Mouse (Mus musculus) kidney, adult 9 months (tissue): ENCODE results near the gene Cdk11b.

Experiments
- DNase-seq: peaks from one replicate; pipeline ENCODE4 v3.0.0; 2022

Cdk11b gene

DNA sequence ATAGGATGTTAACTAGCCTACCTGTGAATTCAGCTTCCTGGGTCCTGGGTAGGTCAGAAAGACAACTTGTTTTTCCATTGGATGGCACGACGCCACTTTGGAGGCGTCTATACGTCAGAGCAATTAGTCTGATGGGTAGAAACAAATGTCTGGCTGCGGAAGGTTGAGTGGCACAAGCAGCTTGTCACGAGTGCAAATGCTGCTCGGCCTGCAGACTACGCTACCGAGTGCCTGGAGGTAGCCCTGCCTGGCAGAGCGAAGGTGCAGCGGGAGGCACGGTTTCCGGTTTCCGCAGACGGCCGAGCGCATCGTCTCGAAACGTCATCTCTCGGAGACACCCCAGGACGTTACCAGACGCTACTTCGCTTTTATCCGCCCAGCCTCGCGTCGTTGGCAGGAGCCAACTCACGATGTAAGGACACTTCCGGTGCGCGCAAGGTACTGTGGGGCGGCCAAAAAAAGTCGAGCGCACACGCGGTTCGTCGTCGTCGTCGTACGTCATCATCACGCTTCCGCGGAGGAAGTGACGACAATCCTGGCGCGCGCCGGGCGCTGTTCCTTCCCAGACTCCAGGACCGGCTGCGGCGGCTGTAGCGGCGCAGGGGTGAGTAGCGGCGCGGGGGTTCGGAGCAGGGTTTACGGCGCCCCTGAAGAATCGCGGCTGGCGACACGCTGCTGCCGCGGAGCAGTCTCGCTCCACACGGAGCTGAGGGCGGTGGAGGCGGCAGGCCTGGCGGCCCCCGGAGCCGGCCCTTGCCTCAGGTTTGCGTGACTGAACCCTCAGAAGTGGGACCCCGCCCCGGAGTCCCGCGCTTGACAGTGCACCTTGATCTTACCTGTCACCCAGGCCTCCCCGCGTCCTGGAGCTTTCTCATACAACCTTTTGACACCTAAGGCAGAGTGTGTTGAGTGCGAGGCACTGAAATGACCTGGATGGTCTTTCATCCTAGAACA, at the start of gene Cdk11b:
Gene Cdk11b, plus strand, starts transcription at position 517 of the 954 bp plus-strand sequence.
- DNase-seq: peak; percentile 97

DNA sequence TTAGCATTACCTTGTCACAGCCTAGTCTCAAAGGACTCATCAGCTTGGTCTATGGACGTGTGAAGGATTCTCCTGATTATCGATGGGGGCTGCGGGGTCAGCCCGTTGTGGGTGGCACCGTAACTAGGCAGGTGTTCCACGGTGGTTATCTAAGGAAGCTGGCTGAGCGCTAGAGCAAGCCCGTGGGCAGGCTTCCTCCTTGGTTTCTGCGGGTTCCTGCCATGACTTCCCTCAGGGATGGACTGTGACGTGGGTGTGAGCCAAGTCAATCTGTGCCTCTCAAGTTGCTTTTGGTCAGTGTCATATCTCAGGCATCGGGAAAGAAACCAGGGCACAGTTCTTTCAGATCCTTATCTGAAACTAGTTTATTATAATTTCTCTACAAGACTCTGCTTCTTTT, 49.7 kb upstream of the Cdk11b start:
- no peak for DNase-seq

DNA sequence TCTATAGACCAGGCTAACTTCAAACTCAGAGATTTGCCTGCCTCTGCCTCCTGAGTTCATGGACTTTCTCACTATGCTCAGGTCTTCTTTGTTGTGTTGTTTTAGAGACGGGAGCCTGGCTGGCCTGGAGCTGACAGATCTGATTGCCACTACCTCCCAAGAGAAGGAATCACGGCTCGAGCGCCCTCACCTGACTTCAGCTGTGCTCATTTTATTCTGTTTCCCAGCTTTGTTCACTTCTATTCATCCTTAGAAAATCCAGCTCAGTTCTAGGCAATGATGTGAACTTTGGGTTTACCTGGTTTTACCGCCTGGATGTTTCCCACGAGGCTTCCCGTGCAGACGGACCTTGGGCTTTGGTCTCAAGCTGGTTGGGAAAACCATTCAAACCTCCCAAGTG, 49.1 kb upstream of the Cdk11b start:
- DNase-seq: no peak

DNA sequence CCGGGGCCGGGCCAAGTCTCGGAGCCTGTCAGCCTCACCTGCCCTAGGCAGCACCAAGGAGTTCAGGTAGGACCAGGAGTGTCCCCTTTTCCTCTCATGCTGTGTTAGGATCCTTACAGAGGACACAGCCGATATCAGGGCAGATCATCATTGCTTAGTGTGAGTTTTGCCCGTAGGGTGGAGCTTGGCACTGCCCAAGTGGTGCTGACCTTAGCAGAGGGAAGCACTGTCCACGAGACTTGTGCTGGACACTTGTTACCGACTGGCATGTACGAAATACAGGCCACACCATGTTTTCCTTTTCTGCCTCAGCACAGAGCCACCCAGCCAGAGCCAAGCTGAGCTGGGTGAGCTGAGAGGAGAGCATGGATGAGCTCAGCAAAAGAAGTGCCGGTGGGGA, 47.5 kb upstream of the Cdk11b start:
- DNase-seq: peak; percentile 63

DNA sequence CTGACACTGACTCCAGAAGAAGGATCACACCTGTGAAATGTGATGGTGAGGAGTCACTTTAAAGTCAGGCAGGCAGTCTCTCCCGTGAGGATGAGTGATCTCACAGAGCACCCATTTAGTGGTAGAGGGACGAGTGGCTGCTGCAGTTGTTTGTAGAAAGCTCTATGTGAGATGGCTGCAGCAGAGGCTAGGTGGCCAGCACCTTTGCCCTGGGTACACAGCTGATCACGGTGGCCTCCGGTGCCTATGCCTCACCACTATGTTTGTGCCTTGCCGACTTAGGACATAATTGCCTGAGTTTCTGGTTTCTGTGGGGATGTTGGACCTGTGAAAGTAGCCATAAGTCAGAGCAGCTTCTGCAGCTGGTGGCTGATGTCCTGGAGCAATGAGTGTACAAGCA, 46.9 kb upstream of the Cdk11b start:
- DNase-seq: no peak

DNA sequence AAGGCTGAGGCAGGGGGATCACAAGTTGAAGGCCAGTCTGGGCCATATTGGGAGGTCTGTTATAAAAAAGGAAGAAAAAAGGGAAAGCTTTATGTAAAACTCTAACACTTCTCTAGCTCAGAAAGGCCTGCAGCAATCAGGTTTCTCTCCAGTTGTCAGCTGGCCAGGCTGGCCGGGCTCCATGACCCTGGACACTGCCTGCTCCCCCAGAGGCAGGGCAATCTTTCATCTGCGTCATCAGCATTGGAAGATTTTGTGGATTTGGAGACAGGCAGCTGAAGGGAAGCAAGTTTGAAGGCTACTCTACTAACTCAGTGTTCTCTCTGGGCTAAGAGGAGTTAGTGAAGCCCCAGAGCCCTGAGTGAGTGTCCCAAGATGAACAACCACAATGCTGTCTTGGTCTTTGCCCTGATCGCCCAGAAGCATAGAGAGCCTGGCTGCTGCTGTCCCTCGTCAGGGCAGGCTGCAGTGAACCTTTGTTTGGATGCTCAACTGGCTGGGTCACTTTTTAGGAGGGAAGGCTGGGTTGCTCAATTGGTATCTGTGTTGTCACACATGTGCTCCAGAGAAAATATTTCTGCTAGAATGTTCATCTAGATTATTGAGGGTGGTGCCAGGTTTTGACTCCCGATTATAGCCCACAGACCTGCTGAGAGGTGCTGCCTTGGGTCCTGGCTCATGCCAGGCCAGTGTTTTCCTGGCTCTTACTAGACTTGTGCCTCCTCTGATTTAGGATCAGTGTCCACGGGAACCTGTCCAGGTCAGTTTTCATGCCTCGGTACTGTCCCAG, 46.1 kb upstream of the Cdk11b start:
- peak; percentile 68 for DNase-seq

DNA sequence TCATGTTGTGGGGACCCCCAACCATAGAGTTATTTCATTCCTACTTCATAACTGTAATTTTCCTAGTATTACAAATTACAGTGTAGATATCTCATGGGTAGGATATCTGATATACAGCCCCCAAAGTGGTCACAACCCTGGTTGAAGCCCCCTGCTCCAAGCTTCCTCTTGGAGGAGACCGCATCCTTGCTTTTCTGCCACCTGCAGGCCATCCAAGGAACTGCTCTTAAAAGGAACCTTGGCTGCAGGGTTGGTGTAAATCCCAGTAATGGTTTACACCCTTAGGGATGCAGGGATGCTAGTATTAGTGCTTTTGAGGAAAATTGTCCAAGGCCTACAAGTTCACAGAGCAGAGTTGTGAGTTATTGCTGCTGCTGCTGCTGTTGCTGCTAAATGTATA, 44.2 kb upstream of the Cdk11b start:
- DNase-seq: peak; percentile 46

DNA sequence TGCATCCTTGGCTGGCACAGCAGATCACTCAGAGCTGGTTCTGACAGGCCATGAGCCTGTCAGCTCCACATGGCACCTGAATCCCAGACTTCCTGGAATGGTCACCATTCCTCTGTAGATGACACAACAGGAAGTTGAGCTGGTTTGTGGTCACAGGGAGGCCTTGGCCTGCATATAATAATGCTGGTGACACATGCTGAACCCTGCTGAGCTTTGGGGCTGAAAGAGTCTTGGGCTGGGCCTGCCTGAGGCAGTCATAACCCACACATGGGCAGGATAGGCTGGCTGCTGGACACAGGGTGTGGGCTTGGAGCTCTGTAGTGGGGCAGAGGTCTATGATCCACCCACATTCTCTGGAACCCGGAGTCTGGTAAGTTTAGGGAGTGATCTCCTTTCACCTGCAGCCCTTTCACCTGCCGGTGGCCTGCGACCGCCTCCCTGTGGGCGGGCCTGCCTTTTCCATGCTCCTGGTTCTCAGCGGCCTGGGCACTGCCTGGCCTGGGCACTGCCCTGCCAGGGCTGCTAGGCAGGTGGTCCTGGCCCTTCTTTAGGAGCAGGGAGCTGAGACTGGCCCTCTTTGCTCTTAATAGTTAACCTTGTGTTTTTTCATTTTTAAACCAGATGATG, 42.3 kb upstream of the Cdk11b start:
- no peak for DNase-seq

DNA sequence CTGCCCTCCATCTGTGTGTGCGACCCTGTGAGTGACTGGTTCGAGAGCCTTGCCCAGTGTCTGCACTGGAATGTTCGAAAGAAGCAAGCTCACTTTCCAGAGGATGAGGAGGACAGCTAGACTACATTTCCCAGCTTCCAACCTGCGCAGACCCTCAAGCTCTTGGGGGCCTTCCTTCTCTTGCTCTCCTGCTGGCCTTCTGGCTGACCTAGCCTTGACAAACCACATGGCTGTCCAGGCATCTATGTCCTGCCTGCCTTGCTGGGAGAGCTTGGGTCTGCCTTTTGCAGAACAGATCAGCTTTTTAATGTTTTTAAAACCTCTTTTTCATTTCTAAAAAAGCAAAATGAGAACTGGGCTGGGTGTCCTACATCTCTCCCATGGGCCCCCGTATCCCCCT, 35.3 kb upstream of the Cdk11b start:
- DNase-seq: no peak

DNA sequence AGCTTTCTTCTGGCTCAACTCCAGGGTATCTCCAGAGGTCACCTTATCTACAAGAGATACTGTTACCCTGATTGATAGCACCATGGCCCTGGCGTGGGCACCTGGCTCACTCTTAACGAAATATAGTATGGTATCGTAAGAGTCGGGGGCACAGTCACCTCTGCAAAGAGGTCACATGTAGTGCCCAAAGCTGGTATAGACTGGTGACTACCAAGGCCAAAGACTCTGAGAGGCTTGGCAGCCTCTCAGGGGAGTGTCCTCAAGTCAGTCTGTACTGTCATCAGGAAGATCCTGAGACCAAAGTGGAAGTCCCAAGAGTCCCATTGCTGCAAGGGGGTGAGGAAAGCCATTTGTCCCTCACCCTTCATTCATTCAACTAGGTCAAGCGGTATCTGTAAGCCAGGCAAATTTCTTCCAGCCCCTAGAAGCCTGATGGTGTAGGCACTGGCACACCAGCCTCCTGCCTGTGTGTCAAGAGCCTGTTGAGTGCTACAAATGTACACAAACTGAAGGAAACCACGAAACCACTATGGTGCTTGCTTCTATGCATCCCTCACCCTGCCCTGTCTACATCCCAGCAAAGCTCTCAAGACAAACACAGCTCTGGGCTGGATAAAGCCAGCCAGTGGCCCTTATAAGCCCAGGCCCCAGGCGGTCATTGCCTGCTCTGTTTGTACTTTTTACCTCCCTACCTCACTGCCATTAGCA, 33.5 kb upstream of the Cdk11b start:
- no peak for DNase-seq

DNA sequence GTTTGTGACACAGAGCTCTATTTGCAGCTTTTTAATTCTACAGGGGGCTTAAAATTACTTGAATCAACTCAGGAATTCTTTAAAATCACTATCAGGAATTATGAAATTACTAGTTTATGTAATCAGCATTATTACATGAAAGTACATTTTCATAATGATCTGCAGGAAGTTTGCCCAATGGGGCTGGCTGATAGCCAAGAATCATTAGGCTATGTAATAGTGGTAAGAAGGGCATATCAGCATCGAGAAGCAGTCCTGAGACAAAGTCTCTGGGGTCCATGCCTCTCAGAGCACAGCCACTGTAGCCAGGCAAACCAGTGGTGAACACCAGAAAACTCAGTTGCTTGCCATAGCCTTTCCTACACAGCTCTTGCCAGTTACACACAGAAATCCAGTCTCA, 30.9 kb upstream of the Cdk11b start:
- no peak for DNase-seq

DNA sequence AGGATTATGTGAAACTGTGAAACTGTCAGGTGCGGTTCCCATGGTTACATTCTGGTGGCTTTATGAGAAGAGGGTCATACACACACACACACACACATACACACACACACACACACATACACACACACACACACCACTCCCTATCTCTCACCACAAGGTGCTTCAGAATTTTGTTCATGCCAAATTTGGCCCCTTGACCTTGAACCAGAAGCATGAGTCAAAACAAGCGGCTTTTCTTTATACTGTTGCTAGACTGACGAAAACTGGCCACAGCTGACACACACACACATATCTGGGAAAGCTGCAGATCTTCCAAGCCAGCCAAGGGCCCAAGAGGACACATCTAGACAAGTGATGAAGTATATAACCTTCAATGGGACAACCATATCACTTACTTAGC, 28.9 kb upstream of the Cdk11b start:
- no peak for DNase-seq

DNA sequence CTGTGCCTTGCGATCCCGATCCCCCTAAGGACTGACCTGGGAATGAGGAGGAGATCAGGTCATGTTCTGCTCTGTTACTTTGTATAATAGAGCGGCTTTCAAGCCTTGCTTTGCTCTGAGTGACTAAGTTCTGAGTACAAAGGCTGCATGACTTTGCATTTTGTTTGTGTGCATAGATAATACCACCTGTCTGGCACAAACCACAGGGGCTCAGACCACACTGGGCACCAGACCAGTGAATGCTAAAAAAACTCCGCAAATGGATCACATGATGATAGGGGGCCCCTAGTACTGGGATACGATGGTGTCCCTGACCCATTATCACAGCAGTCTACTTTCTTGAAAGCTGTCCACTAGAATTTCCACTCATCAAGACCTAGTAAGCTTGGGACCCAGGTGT, 28.0 kb upstream of the Cdk11b start:
- no peak for DNase-seq

DNA sequence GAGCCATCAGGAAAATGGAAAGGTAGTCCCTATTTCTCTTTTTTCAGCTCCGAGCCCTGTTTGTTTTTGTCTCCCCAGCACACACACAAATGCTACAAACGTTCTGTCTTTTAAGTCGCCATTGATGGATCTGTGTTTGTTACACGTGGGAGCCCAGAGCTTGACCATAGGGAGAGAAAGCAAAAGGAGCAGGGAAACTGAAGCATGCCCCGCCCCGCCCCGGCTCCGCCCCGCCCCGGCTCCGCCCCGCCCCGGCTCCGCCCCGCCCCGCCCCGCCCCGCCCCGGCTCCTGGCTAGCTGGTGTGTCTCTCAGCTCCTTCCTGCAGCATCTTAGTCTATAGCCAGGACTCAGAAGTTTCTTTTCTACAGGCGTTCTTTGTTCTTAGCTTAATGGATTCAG, 26.1 kb upstream of the Cdk11b start:
- DNase-seq: no peak

DNA sequence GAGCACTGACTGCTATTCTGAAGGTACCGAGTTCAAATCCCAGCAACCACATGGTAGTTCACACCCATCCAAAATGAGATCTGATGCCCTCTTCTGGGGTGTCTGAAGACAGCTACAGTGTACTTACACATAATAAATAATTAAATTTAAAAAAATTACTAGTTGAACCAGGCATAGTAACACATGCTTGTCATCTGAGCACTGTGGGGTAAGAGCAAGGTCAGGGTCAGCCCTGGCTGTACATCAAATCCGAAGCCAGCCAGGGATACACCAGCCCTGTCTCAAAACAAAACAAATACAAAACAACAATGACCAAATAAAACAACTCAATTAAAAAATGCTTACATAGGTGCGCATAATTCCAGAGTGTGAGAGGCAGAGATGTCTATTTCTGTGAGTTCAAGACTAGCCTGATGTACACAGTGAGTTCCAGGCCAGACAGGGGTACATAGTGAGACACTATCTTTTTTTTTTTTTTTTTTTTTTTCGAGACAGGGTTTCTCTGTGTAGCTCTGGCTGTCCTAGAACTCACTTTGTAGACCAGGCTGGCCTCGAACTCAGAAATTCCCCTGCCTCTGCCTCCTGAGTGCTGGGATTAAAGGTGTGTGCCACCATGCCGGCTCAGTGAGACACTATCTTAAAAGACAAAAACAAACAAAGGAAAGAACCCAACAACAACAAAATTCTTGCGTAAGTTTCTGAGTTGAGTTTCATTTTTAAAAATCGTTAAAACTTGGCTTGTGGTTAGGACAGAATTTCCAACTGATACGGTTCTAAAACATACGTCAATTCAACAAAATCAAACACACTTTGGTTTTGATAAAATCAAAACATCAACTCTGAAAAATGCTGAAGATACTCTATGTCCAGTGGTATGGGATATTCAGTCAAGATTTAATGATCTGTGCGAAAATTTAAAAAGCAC, 24.5 kb upstream of the Cdk11b start:
- DNase-seq: no peak

DNA sequence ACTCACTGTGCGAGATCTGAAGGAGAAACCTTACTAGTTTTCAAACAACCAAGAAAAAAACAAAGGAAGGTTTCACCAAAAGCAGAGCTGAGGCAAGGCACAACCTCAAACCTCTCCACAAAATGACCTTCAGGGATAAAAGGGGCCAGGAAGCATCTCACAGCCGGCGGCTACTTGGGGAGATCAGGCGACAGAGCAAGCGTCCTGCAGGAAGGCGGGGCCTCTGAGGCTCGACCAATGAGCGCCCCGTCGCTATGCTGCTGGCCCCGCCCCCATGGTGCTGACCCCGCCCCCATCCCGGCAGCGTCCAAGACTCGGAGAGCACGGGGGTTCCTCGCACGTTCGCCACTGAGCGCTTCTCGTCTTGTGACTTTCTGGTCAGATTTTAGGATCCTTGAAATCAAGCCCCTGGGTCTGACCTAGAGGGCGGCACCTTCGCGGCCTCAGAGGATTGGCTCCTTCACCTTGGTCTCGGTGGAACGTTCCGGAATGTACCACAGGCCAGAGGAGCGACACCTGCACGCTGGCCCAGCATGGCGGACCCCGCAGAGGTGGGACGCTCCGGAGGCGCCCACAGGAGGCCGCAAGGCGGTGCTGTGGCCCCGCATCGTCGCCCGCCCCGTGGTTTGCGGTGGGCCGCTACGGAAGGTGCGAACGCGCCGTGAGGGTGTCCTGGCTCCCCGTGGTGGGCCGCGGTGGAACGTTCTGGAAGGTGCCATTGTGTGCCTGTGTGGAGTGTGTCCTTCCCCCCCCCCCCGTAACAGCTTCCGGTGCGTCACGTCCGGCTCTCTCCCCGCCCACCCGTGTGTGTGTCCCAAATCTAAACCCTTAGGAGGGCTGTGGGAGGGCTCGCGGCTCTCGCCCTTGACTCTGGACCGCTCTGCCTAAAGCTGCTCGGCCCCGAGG, 23.3 kb upstream of the Cdk11b start, which contains the start of gene Slc35e2:
Gene Slc35e2, plus strand, starts transcription at position 326 of the 906 bp plus-strand sequence.
- DNase-seq: peak; percentile 95

DNA sequence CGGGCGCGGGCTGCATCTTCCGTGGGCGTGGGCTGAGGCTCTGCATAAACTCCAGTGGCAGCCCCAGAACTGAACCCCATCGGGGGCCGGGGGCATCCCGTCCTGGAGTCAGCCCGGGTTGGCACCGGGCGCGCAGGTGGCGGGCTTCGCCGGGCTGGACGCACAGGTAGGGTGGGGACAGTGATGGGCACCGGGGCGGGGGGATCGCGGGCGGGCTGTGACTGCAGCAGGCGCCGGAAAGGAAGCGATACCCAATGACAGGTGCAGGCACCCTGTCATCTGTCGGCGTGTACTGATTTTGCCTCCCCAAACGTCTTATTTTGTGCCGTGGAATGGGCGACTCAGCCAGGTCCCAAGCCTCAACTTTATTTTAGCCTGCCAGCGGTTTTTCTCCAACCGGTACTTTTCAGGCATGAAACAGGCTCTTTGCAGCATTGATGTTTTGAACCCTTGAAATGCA, 22.6 kb upstream of the Cdk11b start:
- no peak for DNase-seq

DNA sequence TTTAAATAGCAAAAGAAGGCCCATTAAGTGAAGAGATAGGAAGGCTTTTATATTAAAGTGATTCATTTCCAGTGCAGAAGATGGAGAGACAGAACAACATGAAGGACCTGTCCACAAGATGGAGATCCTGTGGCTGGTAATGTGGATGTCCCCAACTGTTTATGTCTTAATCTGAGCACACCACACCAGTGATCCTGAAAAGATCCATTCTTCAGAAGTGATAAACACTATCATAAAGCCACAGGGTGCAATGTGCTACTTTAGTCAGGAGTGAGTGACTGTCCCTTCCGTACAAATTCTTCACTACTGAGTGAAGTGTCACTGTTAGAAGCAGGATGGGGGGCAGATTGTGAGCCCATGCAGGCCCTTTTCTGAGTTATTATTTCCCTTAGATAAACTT, 21.9 kb upstream of the Cdk11b start:
- DNase-seq: no peak

DNA sequence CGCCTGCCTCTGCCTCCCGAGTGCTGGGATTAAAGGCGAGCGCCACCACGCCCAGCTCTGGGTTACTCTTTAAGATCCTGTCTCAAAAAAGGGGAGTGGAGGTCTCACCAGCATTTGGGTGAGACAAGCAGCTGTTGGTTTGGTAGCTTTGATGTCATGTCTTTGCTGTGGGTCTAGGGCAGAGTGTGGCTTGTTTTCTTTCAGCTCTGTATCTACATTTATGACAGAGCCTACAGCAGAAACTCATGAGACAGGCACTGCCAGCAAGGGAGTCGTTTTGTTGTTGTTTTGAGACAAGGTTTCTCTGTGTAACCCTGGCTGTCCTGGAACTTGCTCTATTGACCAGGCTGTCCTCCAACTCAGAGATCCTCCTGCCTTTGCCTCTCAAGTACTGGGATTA, 20.9 kb upstream of the Cdk11b start:
- no peak for DNase-seq

DNA sequence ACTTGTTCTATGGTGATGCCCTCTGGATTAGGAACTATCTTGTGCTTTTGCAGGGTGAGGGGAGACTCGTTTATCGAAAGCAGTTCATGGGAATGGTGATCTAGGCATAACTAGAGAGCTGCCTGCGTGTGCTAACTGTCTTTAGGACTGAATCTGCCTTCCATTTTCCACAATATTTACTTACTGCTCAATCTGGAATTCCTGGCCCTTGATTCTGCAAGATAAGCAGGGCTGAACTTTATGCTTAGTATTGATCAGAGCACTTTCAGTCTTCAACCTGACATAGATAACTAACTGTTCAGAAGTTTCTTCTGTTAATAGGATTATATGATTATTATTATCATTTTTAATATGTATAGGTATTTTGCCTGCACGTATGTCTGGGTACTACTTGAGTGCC, 19.5 kb upstream of the Cdk11b start:
- no peak for DNase-seq

DNA sequence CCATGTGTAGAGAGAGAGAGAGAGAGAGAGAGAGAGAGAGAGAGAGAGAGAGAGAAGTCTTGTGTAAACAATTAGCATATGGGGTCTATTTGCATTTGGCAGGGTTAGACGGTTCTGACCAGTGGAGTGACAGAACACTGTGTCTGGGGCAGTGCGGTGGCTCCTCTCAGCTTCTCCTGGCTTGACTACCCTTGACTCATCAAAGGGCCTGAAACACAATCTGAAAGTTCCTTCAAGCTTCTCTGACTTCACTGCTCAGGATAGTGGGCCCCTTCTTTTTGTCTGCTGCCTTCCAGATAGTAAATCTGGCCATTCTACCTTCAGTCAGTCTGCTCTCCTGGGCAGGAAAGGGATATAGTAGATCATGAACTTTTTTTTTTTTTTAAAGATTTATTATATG, 17.8 kb upstream of the Cdk11b start:
- no peak for DNase-seq
